In the genomic region with DNA sequence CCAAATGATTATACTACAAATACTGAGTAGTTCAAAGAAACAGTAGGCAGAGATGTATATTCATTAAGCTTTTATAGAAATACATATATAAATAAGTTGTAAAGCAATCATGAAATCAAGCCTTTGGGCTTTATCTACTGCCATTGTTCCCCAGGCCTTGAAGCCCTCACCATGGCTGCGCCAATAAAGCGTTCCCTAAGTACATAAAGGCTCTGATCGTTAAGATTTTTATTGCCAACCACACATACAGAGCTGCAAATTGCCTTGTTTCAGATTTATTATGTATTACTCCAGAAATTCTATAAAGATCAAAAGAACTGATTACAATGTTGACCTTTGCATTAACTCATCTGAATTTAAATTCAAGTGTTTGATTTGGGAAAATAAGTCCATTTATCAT, we compare ENCODE assay signal across 28 mouse cellular contexts.
DNase-seq lines count a peak whose midpoint lies in the region; ATAC-seq and TF ChIP-seq lines count a peak whose summit lies in the region.
"Had no signal": no experiment of that assay in that cellular context is flagged by ENCODE, and none has a peak within 500 bp of the region (broad histone marks: within the 10 kb centered on the region; RNA-seq: fewer than 3 reads in every experiment).

No protein-coding gene starts in this region.

- 54% methylated on average over 3 of the region's 3 CpGs for WGBS in neural tube, embryonic 11.5 days
- WGBS in intestine, embryonic 15.5 days, result 64% methylated on average over 3 of the region's 3 CpGs
- WGBS in intestine, postnatal 0 days, result 42% methylated on average over 3 of the region's 3 CpGs
- WGBS in hindbrain, embryonic 12.5 days, result 81% methylated on average over 3 of the region's 3 CpGs
- 93% methylated on average over 3 of the region's 3 CpGs for WGBS in embryonic facial prominence, embryonic 10.5 days

- no peak overlapping the region for H3K4me2 ChIP-seq in neural tube, embryonic 11.5 days (ENCODE audit: low read depth)
- H3K4me2 ChIP-seq in intestine, embryonic 15.5 days (replicated peaks), result no peak overlapping the region
- no peak overlapping the region for H3K4me2 ChIP-seq in intestine, postnatal 0 days (replicated peaks; ENCODE audit: low read depth)
- no peak overlapping the region for H3K4me2 ChIP-seq in hindbrain, embryonic 12.5 days (replicated peaks)
- H3K4me2 ChIP-seq: embryonic facial prominence, embryonic 13.5 days; embryonic facial prominence, embryonic 15.5 days; forebrain, embryonic 12.5 days had no signal

- H3K9me3 ChIP-seq in neural tube, embryonic 11.5 days (ENCODE audit: control insufficient read depth, low read length), result no peaks in the 10 kb centered on the region
- H3K9me3 ChIP-seq in intestine, embryonic 15.5 days, result no peaks in the 10 kb centered on the region
- no peaks in the 10 kb centered on the region for H3K9me3 ChIP-seq in intestine, postnatal 0 days (ENCODE audit: control insufficient read depth)
- no peaks in the 10 kb centered on the region for H3K9me3 ChIP-seq in hindbrain, embryonic 12.5 days (replicated peaks)
- H3K9me3 ChIP-seq in embryonic facial prominence, embryonic 10.5 days, result no peaks in the 10 kb centered on the region
- H3K9me3 ChIP-seq: embryonic facial prominence, embryonic 13.5 days; embryonic facial prominence, embryonic 15.5 days; forebrain, embryonic 10.5 days; forebrain, embryonic 12.5 days; G1E had no signal

- H3K4me3 ChIP-seq in neural tube, embryonic 11.5 days (ENCODE audit: low read depth, low read length), result no peak overlapping the region
- H3K4me3 ChIP-seq in intestine, embryonic 15.5 days (replicated peaks), result no peak overlapping the region
- H3K4me3 ChIP-seq in intestine, postnatal 0 days (ENCODE audit: low read depth, low read length), result no peak overlapping the region
- H3K4me3 ChIP-seq in hindbrain, embryonic 12.5 days, result no peak overlapping the region
- H3K4me3 ChIP-seq in embryonic facial prominence, embryonic 10.5 days, result no peak overlapping the region
- H3K4me3 ChIP-seq: embryonic facial prominence, embryonic 13.5 days; embryonic facial prominence, embryonic 15.5 days; erythroblast, embryonic 14.5 days; forebrain, embryonic 10.5 days; forebrain, embryonic 12.5 days had no signal

- H3K36me3 ChIP-seq in neural tube, embryonic 11.5 days (ENCODE audit: control insufficient read depth, insufficient read depth, low read length), result no peaks in the 10 kb centered on the region
- no peaks in the 10 kb centered on the region for H3K36me3 ChIP-seq in intestine, embryonic 15.5 days
- H3K36me3 ChIP-seq in intestine, postnatal 0 days (ENCODE audit: control insufficient read depth, insufficient read depth), result peaks cover 9% of the 10 kb centered on the region; the same call in 1 of the 2 replicates
- H3K36me3 ChIP-seq in hindbrain, embryonic 12.5 days, result no peaks in the 10 kb centered on the region
- H3K36me3 ChIP-seq in embryonic facial prominence, embryonic 10.5 days (replicated peaks), result peaks cover 3% of the 10 kb centered on the region; the same call in 1 of the 2 replicates
- H3K36me3 ChIP-seq: embryonic facial prominence, embryonic 13.5 days; embryonic facial prominence, embryonic 15.5 days; forebrain, embryonic 10.5 days; forebrain, embryonic 12.5 days had no signal

- H3K27me3 ChIP-seq in neural tube, embryonic 11.5 days (ENCODE audit: control insufficient read depth, insufficient read depth, low read length), result no peaks in the 10 kb centered on the region
- no peaks in the 10 kb centered on the region for H3K27me3 ChIP-seq in intestine, embryonic 15.5 days (replicated peaks)
- no peaks in the 10 kb centered on the region for H3K27me3 ChIP-seq in intestine, postnatal 0 days (replicated peaks; ENCODE audit: control insufficient read depth, insufficient read depth, low read length)
- H3K27me3 ChIP-seq in hindbrain, embryonic 12.5 days, result no peaks in the 10 kb centered on the region
- H3K27me3 ChIP-seq in embryonic facial prominence, embryonic 10.5 days (replicated peaks; ENCODE audit: low read depth, poor library complexity, severe bottlenecking), result no peaks in the 10 kb centered on the region
- H3K27me3 ChIP-seq: CH12.LX; embryonic facial prominence, embryonic 13.5 days; embryonic facial prominence, embryonic 15.5 days; forebrain, embryonic 12.5 days; Patski had no signal

- peak; percentile 23; the same call in 1 of the 2 replicates for ATAC-seq in neural tube, embryonic 11.5 days (ENCODE audit: insufficient read depth, low FRiP score, low TSS enrichment)
- peak; percentile 81; the same call in 1 of the 2 replicates for ATAC-seq in intestine, embryonic 15.5 days
- ATAC-seq in intestine, postnatal 0 days, result peak; percentile 81
- ATAC-seq in hindbrain, embryonic 12.5 days (ENCODE audit: low FRiP score), result no peak
- ATAC-seq: forebrain, embryonic 14.5 days; forebrain, embryonic 16.5 days; Patski had no signal

- no peak overlapping the region for H3K9ac ChIP-seq in neural tube, embryonic 11.5 days (ENCODE audit: low read length)
- H3K9ac ChIP-seq in intestine, embryonic 15.5 days, result no peak overlapping the region
- no peak overlapping the region for H3K9ac ChIP-seq in intestine, postnatal 0 days (ENCODE audit: low read depth, low read length)
- no peak overlapping the region for H3K9ac ChIP-seq in hindbrain, embryonic 12.5 days
- H3K9ac ChIP-seq: embryonic facial prominence, embryonic 13.5 days; embryonic facial prominence, embryonic 15.5 days; forebrain, embryonic 12.5 days had no signal

- no peak overlapping the region for H3K27ac ChIP-seq in neural tube, embryonic 11.5 days (ENCODE audit: low read depth, low read length)
- H3K27ac ChIP-seq in intestine, embryonic 15.5 days, result no peak overlapping the region
- no peak overlapping the region for H3K27ac ChIP-seq in intestine, postnatal 0 days (ENCODE audit: low read depth, low read length)
- no peak overlapping the region for H3K27ac ChIP-seq in hindbrain, embryonic 12.5 days
- H3K27ac ChIP-seq in embryonic facial prominence, embryonic 10.5 days (replicated peaks), result no peak overlapping the region
- H3K27ac ChIP-seq: embryonic facial prominence, embryonic 13.5 days; embryonic facial prominence, embryonic 15.5 days; forebrain, embryonic 10.5 days; forebrain, embryonic 12.5 days had no signal

- TF ChIP-seq CTCF in intestine, postnatal 0 days (IDR thresholded peaks at IDR 0.05; ENCODE audit: low read depth), result no peak

- no peak for DNase-seq in neural tube, embryonic 11.5 days (ENCODE audit: low spot score)
- DNase-seq in neural tube, embryonic 10.5 days (ENCODE audit: extremely low spot score, low spot score), result no peak
- peak; percentile 34 for DNase-seq in mesoderm, embryonic 11.5 days (ENCODE audit: low read depth, low spot score)
- no peak for DNase-seq in spleen, postnatal 14 days (ENCODE audit: low spot score in 2 of 2)
- DNase-seq in embryonic facial prominence, embryonic 10.5 days (ENCODE audit: low spot score), result no peak
- DNase-seq: adrenal gland, adult 8-10 months; adrenal gland, postnatal 14 days; adrenal gland, postnatal 36 days; B cell, adult 2 months; cerebellum, adult 18-20 months; cerebellum, adult 8-10 months; cerebellum, adult 9-11 months; cerebellum, postnatal 14 days; cerebellum, postnatal 36 days; embryo, embryonic 11 days had no signal

- no peaks in the 10 kb centered on the region for H3K4me1 ChIP-seq in neural tube, embryonic 11.5 days (ENCODE audit: control insufficient read depth, insufficient read depth, low read length)
- no peaks in the 10 kb centered on the region for H3K4me1 ChIP-seq in intestine, embryonic 15.5 days (replicated peaks)
- H3K4me1 ChIP-seq in intestine, postnatal 0 days (replicated peaks; ENCODE audit: control insufficient read depth, insufficient read depth, low read length), result no peaks in the 10 kb centered on the region
- no peaks in the 10 kb centered on the region for H3K4me1 ChIP-seq in hindbrain, embryonic 12.5 days
- no peaks in the 10 kb centered on the region for H3K4me1 ChIP-seq in embryonic facial prominence, embryonic 10.5 days
- H3K4me1 ChIP-seq: embryonic facial prominence, embryonic 13.5 days; embryonic facial prominence, embryonic 15.5 days had no signal
